Mouse (Mus musculus) CH12.LX (cell line): ENCODE data around the gene Zbed4. TPM values are rescaled to one million over a fixed set of nuclear protein-coding genes. Genes with fewer than 3 reads are reported as not detected.

Experiments used
- DNase-seq: peaks from one replicate; pipeline ENCODE4 v3.0.0-alpha.2; 2013; ENCODE audit errors: extremely low read depth
- H3K27ac ChIP-seq: 2 replicates; pipeline ENCODE4 v1.5.1; 2012; ENCODE audit warnings: low read depth, mild to moderate bottlenecking, control low read depth, moderate library complexity; ENCODE audit not compliant: insufficient read depth
- H3K27me3 ChIP-seq: replicated peaks from 2 replicates; pipeline ENCODE3; 2012; ENCODE audit warnings: inconsistent platforms
- H3K36me3 ChIP-seq, 2 experiments: replicated peaks in 1 of 2; 2 replicates each; pipeline versions ENCODE3 to v1.6.1; 2012; ENCODE audit warnings: inconsistent platforms in 1 of 2, low read length in 1 of 2, mild to moderate bottlenecking in 1 of 2, mixed read lengths in 1 of 2, moderate library complexity in 1 of 2; ENCODE audit not compliant: control insufficient read depth in 1 of 2, insufficient read depth in 1 of 2
- H3K4me1 ChIP-seq, 2 experiments: 2 replicates each; pipeline ENCODE4 v1.6.1; 2012; ENCODE audit warnings: inconsistent platforms in 1 of 2, moderate library complexity in 1 of 2; ENCODE audit not compliant: insufficient read depth in 2 of 2, control insufficient read depth in 1 of 2
- H3K4me2 ChIP-seq: 2 replicates; pipeline ENCODE4 v1.6.1; 2012; ENCODE audit warnings: low read depth, mild to moderate bottlenecking, control low read depth; ENCODE audit not compliant: poor library complexity, insufficient read depth, severe bottlenecking
- H3K4me3 ChIP-seq, 3 experiments: fragments of 150-350 bp in 1 of 3; sonication (generic) in 1 of 3; replicated peaks in 1 of 3; 2 replicates each; pipeline versions ENCODE3 to v1.5.1; 2011 to 2012; ENCODE audit warnings: low read depth in 2 of 3, low read length in 2 of 3, mild to moderate bottlenecking in 2 of 3, moderate library complexity in 2 of 3, control low read depth in 1 of 3, improper control_type of control experiment in 1 of 3, inconsistent platforms in 1 of 3, mixed read lengths in 1 of 3; ENCODE audit not compliant: poor library complexity in 1 of 3
- H3K79me2 ChIP-seq: replicated peaks from 2 replicates; pipeline ENCODE4 v1.6.1; 2012; ENCODE audit warnings: mild to moderate bottlenecking, moderate library complexity; ENCODE audit not compliant: control insufficient read depth, poor library complexity, insufficient read depth, severe bottlenecking; ENCODE audit errors: extremely low read depth
- H3K9ac ChIP-seq: 2 replicates; pipeline ENCODE4 v1.6.1; 2012; ENCODE audit warnings: low read depth, mild to moderate bottlenecking, control low read depth, moderate library complexity; ENCODE audit not compliant: insufficient read depth
- H3K9me3 ChIP-seq: replicated peaks from 2 replicates; pipeline ENCODE3; 2012; ENCODE audit warnings: low read length, inconsistent platforms, mixed read lengths
- BHLHE40 ChIP-seq: IDR thresholded peaks from 2 replicates; pipeline ENCODE4 v1.6.1; 2011; ENCODE audit warnings: mild to moderate bottlenecking, low read depth, low read length, improper control_type of control experiment
- CHD2 ChIP-seq: IDR thresholded peaks from 2 replicates; pipeline ENCODE4 v1.6.1; 2011; ENCODE audit warnings: low read length, improper control_type of control experiment
- ELF1 ChIP-seq: IDR thresholded peaks from 2 replicates; pipeline ENCODE4 v1.6.1; 2014; ENCODE audit warnings: low read depth, mild to moderate bottlenecking, inconsistent platforms, low read length, improper control_type of control experiment
- GABPA ChIP-seq: IDR thresholded peaks from 2 replicates; pipeline ENCODE4 v1.6.1; 2012; ENCODE audit warnings: low read depth, low read length, improper control_type of control experiment, inconsistent platforms; ENCODE audit not compliant: insufficient replicate concordance
- HCFC1 ChIP-seq: IDR thresholded peaks from 2 replicates; pipeline ENCODE4 v1.6.1; 2012; ENCODE audit warnings: low read depth, mild to moderate bottlenecking, inconsistent platforms, low read length, improper control_type of control experiment
- IRF4 ChIP-seq: IDR thresholded peaks from 2 replicates; pipeline ENCODE4 v1.6.1; 2014; ENCODE audit warnings: low read depth, mild to moderate bottlenecking, inconsistent platforms, low read length, improper control_type of control experiment
- JUN ChIP-seq: IDR thresholded peaks from 2 replicates; pipeline ENCODE4 v1.6.1; 2011; ENCODE audit warnings: low read depth, mild to moderate bottlenecking, low read length, improper control_type of control experiment, moderate library complexity; ENCODE audit not compliant: insufficient read depth
- JUND ChIP-seq: conservative IDR thresholded peaks from 2 replicates; pipeline ENCODE4 v1.6.1; 2011; ENCODE audit warnings: low read depth, low read length, improper control_type of control experiment
- KAT2A ChIP-seq: IDR thresholded peaks from 2 replicates; pipeline ENCODE4 v1.6.1; 2012; ENCODE audit warnings: low read length, improper control_type of control experiment, inconsistent platforms; ENCODE audit not compliant: insufficient replicate concordance
- MAFK ChIP-seq: IDR thresholded peaks from 2 replicates; pipeline ENCODE4 v1.6.1; 2011; ENCODE audit warnings: low read length, improper control_type of control experiment; ENCODE audit not compliant: insufficient replicate concordance
- MAX ChIP-seq: IDR thresholded peaks from 2 replicates; pipeline ENCODE4 v1.6.1; 2011; ENCODE audit warnings: low read length, improper control_type of control experiment
- MAZ ChIP-seq: IDR thresholded peaks from 2 replicates; pipeline ENCODE4 v1.6.1; 2012; ENCODE audit warnings: low read depth, mild to moderate bottlenecking, inconsistent platforms, low read length, improper control_type of control experiment, moderate library complexity
- MEF2A ChIP-seq: IDR thresholded peaks from 2 replicates; pipeline ENCODE4 v1.6.1; 2014; ENCODE audit warnings: low read depth, mild to moderate bottlenecking, inconsistent platforms, low read length, improper control_type of control experiment, borderline replicate concordance
- MXI1 ChIP-seq: IDR thresholded peaks from 2 replicates; pipeline ENCODE4 v1.6.1; 2011; ENCODE audit warnings: mild to moderate bottlenecking, low read depth, low read length, improper control_type of control experiment
- NELFE ChIP-seq: IDR thresholded peaks from 2 replicates; pipeline ENCODE4 v1.6.1; 2011; ENCODE audit warnings: low read depth, low read length, improper control_type of control experiment
- NRF1 ChIP-seq: IDR thresholded peaks from 2 replicates; pipeline ENCODE4 v1.6.1; 2014; ENCODE audit warnings: low read depth, mild to moderate bottlenecking, inconsistent platforms, low read length, improper control_type of control experiment, moderate library complexity
- PAX5 ChIP-seq: IDR thresholded peaks from 2 replicates; pipeline ENCODE4 v1.6.1; 2012; ENCODE audit warnings: low read length, inconsistent platforms, mixed read lengths
- POLR2A ChIP-seq: IDR thresholded peaks from 2 replicates; pipeline ENCODE4 v1.6.1; 2011; ENCODE audit warnings: low read depth, mild to moderate bottlenecking, improper control_type of control experiment, low read length
- POLR2AphosphoS2 ChIP-seq: IDR thresholded peaks from 2 replicates; pipeline ENCODE4 v1.6.1; 2011; ENCODE audit warnings: low read depth, low read length, improper control_type of control experiment
- RCOR1 ChIP-seq: conservative IDR thresholded peaks from 2 replicates; pipeline ENCODE4 v1.6.1; 2012; ENCODE audit warnings: low read depth, mild to moderate bottlenecking, inconsistent platforms, low read length, improper control_type of control experiment
- SIN3A ChIP-seq: IDR thresholded peaks from 2 replicates; pipeline ENCODE4 v1.6.1; 2012; ENCODE audit warnings: low read length, improper control_type of control experiment, inconsistent platforms
- SMC3 ChIP-seq: IDR thresholded peaks from 2 replicates; pipeline ENCODE4 v1.6.1; 2011; ENCODE audit warnings: low read depth, low read length, improper control_type of control experiment
- TBP ChIP-seq: conservative IDR thresholded peaks from 2 replicates; pipeline ENCODE4 v1.6.1; 2011; ENCODE audit warnings: low read depth, low read length, improper control_type of control experiment
- TCF12 ChIP-seq: IDR thresholded peaks from 2 replicates; pipeline ENCODE4 v1.6.1; 2014; ENCODE audit warnings: low read depth, mild to moderate bottlenecking, inconsistent platforms, low read length, improper control_type of control experiment
- UBTF ChIP-seq: IDR thresholded peaks from 2 replicates; pipeline ENCODE4 v1.6.1; 2012; ENCODE audit warnings: low read depth, mild to moderate bottlenecking, inconsistent platforms, low read length, improper control_type of control experiment, moderate library complexity
- USF2 ChIP-seq: conservative IDR thresholded peaks from 2 replicates; pipeline ENCODE4 v1.6.1; 2011; ENCODE audit warnings: low read depth, low read length, improper control_type of control experiment
- ZC3H11A ChIP-seq: IDR thresholded peaks from 2 replicates; pipeline ENCODE4 v1.6.1; 2012; ENCODE audit warnings: low read depth, mild to moderate bottlenecking, inconsistent platforms, low read length, improper control_type of control experiment
- ZKSCAN1 ChIP-seq: IDR thresholded peaks from 2 replicates; pipeline ENCODE4 v1.6.1; 2012; ENCODE audit warnings: low read depth, inconsistent platforms, low read length, improper control_type of control experiment, borderline replicate concordance
- ZMIZ1 ChIP-seq: IDR thresholded peaks from 2 replicates; pipeline ENCODE4 v1.6.1; 2012; ENCODE audit warnings: low read depth, mild to moderate bottlenecking, inconsistent platforms, low read length, improper control_type of control experiment
- ZNF384 ChIP-seq: IDR thresholded peaks from 2 replicates; pipeline ENCODE4 v1.6.1; 2012; ENCODE audit warnings: low read depth, low read length, improper control_type of control experiment, inconsistent platforms
- dilution Hi-C: fragments of 300-500 bp; cut with MboI; formaldehyde crosslinking; loops from 2 replicates; pipeline ENCODE4 v1.14.3; 2020; ENCODE audit warnings: low sequenced_read_pairs; ENCODE audit not compliant: extremely low pct_unique_long_range_greater_than_20kb, extremely low pct_ligation_motif_present
- in situ Hi-C: fragments of 300-500 bp; cut with MboI; formaldehyde crosslinking; loops from 3 replicates; pipeline ENCODE4 v1.14.3; 2019; ENCODE audit warnings: low sequenced_read_pairs, low pct_ligation_motif_present, low pct_unique_long_range_greater_than_20kb, mixed read lengths
- polyA plus RNA-seq: library from polyadenylated mRNA; unstranded; fragments of >175 nt; gene quantifications from 2 replicates; pipeline ENCODE4 v1.2.1, GENCODE M21; 2012; ENCODE audit warnings: low read depth; ENCODE audit not compliant: insufficient read length
- total RNA-seq, 2 experiments: library from RNA; depleted of rRNA; stranded (reverse); fragments of 300-350 nt in 1 of 2; fragments of >200 nt in 1 of 2; gene quantifications; 2 replicates each; pipeline ENCODE4 v1.2.3; 2012 to 2014

Gene Zbed4
- total and polyA plus RNA-seq, 3 experiments: 11.0 to 16.7 (median 13.8) TPM

DNA sequence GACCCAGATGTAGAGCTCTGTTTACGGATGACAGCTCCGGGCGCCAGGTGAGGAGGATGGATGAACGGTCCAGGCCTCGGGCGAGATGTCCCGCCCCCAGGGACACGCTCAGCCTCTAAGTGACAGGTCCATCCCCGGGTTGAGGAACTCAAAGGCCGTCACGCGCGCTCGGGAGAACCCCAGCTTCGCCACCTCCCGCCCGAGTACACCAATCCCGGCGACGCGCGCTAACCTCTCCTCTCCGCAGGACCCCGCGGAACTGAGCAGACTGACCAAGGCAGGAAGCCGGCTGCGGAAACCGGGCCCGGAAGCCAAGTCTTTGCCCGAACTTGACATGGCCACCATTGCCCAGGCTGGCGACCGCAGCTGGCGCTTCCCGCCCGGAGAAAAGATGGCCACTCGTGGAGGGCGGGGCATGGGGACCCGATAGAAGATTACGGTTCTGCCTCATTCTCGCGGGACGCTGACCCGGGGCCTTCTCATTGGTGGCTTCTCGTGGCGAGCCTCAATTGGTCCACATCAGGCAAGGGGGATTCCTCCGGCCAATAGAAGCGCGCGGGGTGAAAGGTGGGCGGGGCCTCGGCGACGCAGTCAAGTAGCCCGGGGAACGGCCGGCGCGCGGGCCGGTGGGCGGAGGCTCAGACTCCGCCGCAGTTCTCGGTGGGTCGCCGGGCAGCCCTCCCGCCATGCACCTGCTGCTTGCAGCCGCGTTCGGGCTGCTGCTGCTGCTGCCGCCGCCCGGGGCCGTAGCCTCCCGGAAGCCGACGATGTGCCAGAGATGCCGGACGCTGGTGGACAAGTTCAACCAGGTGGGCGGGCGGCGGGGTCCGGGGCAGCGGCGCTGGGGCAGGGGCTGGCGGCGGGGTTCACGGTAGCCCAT lies 67.8 kb downstream of the Zbed4 start, which contains the start of the genes Alg12 and Creld2:
Gene Alg12 (minus strand): TSS at position 293 of the 880 bp plus-strand sequence.
Gene Creld2 (plus strand): TSS at position 621 of the 880 bp plus-strand sequence.
- peaks cover 34 to 64% of the 10 kb centered on the region in 2 experiments for H3K36me3 ChIP-seq
- TF ChIP-seq PAX5 (no peak), ELF1 (peak; percentile 97), MXI1 (peak; percentile 63), POLR2AphosphoS2 (peak; percentile 79; the same call in 1 of the 2 replicates), KAT2A (peak; percentile 92; the same call in 1 of the 2 replicates), SIN3A (peak; percentile 90), UBTF (peak; percentile 80; the same call in 1 of the 2 replicates), BHLHE40 (no peak), SMC3 (no peak), JUN (no peak), TBP (peak; percentile 43; the same call in 1 of the 2 replicates), ZKSCAN1 (no peak), ZMIZ1 (peak; percentile 74), CHD2 (peak; percentile 100), NELFE (peak; percentile 81), ZC3H11A (no peak), GABPA (peak; percentile 51; the same call in 1 of the 2 replicates), USF2 (no peak), MEF2A (peak; percentile 45), ZNF384 (no peak), MAX (peak; percentile 39; the same call in 1 of the 2 replicates), RCOR1 (peak; percentile 90), IRF4 (peak; percentile 45; the same call in 1 of the 2 replicates), JUND (no peak), MAZ (0 out of 2 replicates have a peak, but pooled peaks have one; percentile 63), POLR2A (peak; percentile 87), HCFC1 (peak; percentile 97), TCF12 (peak; percentile 55; the same call in 1 of the 2 replicates), NRF1 (peak; percentile 89), MAFK (no peak)

More for the DNA sequence above, 67.8 kb downstream of the Zbed4 start, which contains the start of the genes Alg12 and Creld2:
- peaks cover 16% of the 10 kb centered on the region; the same call in 1 of the 2 replicates for H3K79me2 ChIP-seq
- H3K4me1 ChIP-seq: peaks cover 26 to 52% of the 10 kb centered on the region in 2 experiments
- H3K27ac ChIP-seq: peak within 1 kb of the TSS; percentile 51
- H3K9me3 ChIP-seq: no peaks in the 10 kb centered on the region
- H3K4me3 ChIP-seq: peak within 1 kb of the TSS; percentile 83 to 85 (median 85)
- peak within 1 kb of the TSS; percentile 95 for H3K9ac ChIP-seq
- in situ Hi-C loops (no loop called here), dilution Hi-C loops (no loop called here)
- H3K4me2 ChIP-seq: peak within 1 kb of the TSS; percentile 80
- no peaks in the 10 kb centered on the region for H3K27me3 ChIP-seq
- DNase-seq: peak; percentile 99
